Mouse (Mus musculus) frontal cortex, postnatal 25 days (tissue): ENCODE results near the gene Fam163a.
"Not testable (repeated sequence)": the region's sequence is repeated elsewhere in the genome, so short reads cannot be mapped to it uniquely, and the experiment has no call there.

Source experiments
- DNase-seq, 2 experiments: peaks; one replicate each; pipeline ENCODE4 v3.0.0; 2022; ENCODE audit warnings: low spot score in 2 of 2

Gene Fam163a

DNA sequence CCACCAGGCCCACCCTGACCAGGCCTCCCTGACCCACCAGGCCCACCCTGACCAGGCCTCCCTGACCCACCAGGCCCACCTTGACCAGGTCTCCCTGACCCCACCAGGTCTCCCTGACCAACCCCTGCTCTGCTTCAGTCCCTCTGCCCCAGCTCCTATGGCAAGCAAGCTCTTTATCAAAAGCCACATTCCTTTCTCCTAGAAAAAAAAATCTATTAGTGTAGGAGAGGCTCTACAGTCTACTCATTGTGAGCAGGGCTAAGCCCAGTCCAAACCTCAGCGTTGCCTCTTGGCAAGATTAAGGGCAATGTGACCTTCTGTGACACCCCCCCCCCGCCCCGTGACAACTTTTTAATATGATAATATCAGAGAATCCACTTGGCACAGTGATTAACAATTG is 120.2 kb downstream of the Fam163a start:
- no peak for DNase-seq

GRCm38 (mm10) chr1:156077655-156078054 is 127.2 kb downstream of the Fam163a start:
- no peak for DNase-seq

GRCm38 (mm10) chr1:156076474-156076873 is 128.4 kb downstream of the Fam163a start:
- DNase-seq, result no peak

GRCm38 (mm10) chr1:156074575-156074974 is 130.3 kb downstream of the Fam163a start:
- DNase-seq, result no peak

GRCm38 (mm10) chr1:156073169-156073821 is 131.5 kb downstream of the Fam163a start:
- DNase-seq, result no peak

- no peak for DNase-seq
These were observed 134.7 kb downstream of the Fam163a start for GRCm38 (mm10) chr1:156070106-156070505.

- no peak for DNase-seq
These were observed 138.7 kb downstream of the Fam163a start for GRCm38 (mm10) chr1:156066133-156066532.

- DNase-seq, result no peak
These were observed 142.6 kb downstream of the Fam163a start for GRCm38 (mm10) chr1:156062193-156062592.

- no peak for DNase-seq
These were observed 146.6 kb downstream of the Fam163a start for GRCm38 (mm10) chr1:156058207-156058606.

- no peak for DNase-seq
These were observed 158.1 kb downstream of the Fam163a start for GRCm38 (mm10) chr1:156046688-156047087.

- no peak for DNase-seq
These were observed 160.6 kb downstream of the Fam163a start for GRCm38 (mm10) chr1:156044211-156044611.

DNA sequence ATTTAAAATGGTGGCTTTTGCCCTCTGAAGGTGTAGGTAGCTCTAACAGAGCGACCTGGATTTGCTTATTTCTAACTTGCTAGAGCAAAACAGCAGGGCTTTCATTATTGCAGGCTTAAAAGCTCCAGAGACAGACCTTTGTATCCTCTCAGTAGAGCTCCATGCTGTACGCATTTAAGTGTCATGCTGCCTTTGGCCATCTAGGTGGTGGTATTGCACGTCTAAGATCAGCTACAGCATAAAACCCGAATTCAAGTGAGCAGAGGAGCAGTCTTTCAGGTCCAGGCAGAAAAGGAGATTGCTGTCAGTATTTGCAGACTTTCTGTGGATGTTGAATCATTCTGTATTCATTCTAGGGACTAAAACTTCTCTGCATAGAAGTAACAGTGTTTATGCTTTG is 161.8 kb downstream of the Fam163a start:
- no peak for DNase-seq

DNA sequence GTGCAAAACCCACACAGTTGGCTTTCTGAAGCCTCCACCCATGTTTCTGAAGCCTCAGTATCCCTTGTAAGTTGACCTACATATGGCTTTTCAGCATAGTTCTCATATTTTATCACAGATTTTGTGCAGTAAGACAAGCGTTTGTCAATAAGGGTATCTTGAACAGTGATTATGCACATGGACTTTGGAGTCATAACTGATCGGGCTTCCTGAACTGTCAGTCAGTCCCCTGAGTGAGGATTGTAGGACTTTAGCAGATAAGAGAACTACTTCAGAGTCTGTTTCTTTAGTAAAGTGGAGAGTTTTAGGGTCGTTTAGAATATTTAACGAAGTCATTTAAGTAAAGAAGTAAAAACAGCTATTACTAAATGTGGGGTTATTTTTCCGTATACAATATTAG is 162.3 kb downstream of the Fam163a start:
- no peak for DNase-seq

- DNase-seq, result no peak
These were observed 163.2 kb downstream of the Fam163a start for GRCm38 (mm10) chr1:156041451-156042241.

DNA sequence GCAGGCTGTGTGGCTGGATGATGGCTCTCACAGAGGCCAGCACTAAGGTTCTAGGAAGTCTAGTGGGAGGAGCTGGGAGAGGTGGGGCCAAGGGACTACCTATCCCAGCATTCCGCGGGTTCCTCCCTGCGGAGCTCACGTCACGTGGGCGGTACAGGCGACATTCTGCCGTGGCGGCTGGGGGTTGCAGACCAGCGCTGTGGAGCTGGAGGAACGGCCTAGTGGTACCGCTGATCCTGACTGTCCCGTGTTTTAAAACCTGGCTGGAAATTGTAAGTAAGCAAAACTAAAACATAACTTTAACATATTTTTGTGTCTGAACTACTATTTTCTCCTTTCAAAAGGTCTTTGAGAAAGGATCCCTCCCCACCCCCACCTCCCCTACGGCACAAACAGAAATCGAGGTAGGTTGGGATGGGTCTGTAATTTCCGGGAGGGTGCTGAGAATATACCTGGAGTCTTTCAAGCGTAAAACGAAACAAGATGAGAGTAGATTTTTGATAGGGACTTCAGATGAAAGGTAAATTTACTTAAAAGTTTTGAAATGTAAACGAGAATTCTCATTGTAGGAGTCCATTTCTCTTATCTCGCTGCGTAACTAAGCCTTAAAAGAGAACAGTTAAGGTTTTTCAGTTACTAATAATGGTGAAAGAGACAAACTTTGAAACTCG is 164.0 kb downstream of the Fam163a start:
- peak; percentile 68 to 80 for DNase-seq

- not testable (repeated sequence) for DNase-seq
These were observed 164.8 kb downstream of the Fam163a start for GRCm38 (mm10) chr1:156039989-156040388.

DNA sequence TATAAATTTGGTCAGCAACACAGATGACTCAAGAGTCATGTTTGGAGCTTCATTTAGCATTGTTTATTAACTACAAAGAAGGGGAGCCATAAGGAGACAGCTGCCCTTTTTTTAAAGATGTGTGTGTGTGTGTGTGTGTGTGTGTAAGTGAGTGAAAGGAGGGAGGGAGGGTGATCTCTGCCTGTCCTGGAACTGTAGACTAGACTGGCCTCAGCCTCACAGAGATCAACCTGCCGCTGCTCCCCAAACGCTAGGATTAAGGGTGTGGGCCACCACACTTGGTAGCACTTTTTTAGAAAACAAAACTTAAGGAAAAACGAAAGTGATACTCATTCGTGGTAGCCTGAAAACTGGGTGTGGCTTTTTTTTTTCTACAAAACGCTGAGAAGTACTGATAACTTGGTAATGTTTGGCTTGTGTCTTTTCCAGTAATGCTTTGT is 167.7 kb downstream of the Fam163a start:
- DNase-seq, result no peak

GRCm38 (mm10) chr1:156035930-156036737 is 168.7 kb downstream of the Fam163a start, which contains the start of gene Tor1aip1:
Gene Tor1aip1 (minus strand): TSS chr1:156036480.
- DNase-seq, result peak; percentile 88 to 94

DNA sequence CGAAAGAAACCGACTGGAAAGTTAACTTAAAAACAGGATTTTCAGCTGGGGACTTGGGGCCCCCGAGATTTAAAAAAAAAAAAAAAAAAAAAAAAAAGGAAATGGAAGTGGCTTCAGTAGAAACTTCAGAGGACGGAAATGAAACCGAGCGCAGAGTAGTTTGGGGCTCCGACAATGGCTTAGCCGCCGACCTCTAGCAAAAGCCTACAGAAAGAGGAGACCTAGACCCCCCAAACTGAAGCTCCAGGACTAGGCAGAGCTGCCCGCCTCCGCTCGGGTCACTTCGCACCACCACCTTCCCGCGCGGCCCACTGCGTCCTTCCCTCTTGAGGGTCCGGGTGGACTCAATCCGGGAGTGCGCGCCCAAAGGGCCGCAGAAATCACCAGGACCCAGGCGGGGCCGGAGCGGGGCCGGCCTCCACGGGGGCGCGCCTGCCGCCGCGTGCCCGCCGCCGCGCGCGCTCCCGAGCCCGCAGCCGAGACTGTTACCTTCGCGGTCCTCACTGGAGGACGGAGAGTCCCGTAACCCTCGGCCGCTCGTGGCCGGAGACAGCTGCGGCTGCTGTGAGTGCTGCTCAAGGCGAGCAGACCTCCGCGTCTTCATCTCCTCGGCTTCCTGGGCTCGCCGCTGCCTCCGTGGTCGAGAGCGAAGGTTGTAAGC is 169.4 kb downstream of the Fam163a start, which contains the start of gene Tor1aip2:
Gene Tor1aip2 (plus strand): TSS at position 135 of the 661 bp plus-strand sequence.
- no peak for DNase-seq

DNA sequence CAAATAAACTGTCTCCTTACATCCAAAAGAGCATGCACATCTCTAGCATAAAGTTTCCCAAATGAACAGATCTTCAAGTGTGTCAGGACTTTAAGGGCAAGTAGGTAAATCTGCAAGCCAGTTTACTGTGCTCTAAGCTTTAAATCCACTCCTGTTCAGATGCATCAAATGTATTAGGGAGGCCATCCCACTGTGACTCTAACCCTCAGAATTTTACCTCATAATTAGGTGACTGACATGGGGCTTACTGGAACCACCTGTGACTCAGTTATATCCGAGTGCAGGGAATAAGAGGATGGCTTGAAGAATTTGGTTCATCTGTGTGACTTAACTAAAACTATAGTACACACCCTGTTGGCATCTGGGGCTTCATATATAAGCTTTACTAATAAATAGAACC is 170.2 kb downstream of the Fam163a start:
- no peak for DNase-seq

- no peak for DNase-seq
These were observed 170.9 kb downstream of the Fam163a start for GRCm38 (mm10) chr1:156033921-156034320.
